Mouse (Mus musculus): Measurements from ENCODE around the gene Flrt1. TPM values are rescaled to one million over a fixed set of nuclear protein-coding genes. Genes with fewer than 3 reads are reported as not detected.
"Not testable (repeated sequence)": the region's sequence is repeated elsewhere in the genome, so short reads cannot be mapped to it uniquely, and the experiment has no call there.

Flrt1 gene
- polyA plus RNA-seq, 1 experiment from 2014 or later = 5.0 TPM

GRCm38 (mm10) chr19:7062916-7063315 is 42.6 kb downstream of the Flrt1 start:
- Histone ChIP-seq H3K36me3 (no peaks in the 10 kb centered on the region), H3K27me3 (peaks cover 19% of the 10 kb centered on the region), H3K4me2 (no peak overlapping the region), H3K27ac (no peak overlapping the region), H3K9ac (no peak overlapping the region), H3K4me1 (peaks cover 32% of the 10 kb centered on the region), H3K9me3 (replicated peaks) (no peaks in the 10 kb centered on the region), H3K4me3 (replicated peaks) (no peak overlapping the region)
- ATAC-seq (replicated peaks; ENCODE audit: low FRiP score) = no peak
- WGBS = 89% methylated on average over 8 of the region's 8 CpGs

GRCm38 (mm10) chr19:7062110-7062509 is 43.4 kb downstream of the Flrt1 start:
- peaks cover 11% of the 10 kb centered on the region; the same call in 1 of the 2 replicates for H3K27me3 ChIP-seq
- 92% methylated on average over 5 of the region's 5 CpGs for WGBS
- ATAC-seq (replicated peaks; ENCODE audit: low FRiP score) = no peak

GRCm38 (mm10) chr19:7058541-7058940 is 47.0 kb downstream of the Flrt1 start:
- WGBS = 65% methylated on average over 6 of the region's 6 CpGs
- Histone ChIP-seq H3K4me1 (peaks cover 38% of the 10 kb centered on the region), H3K27ac (no peak overlapping the region), H3K36me3 (no peaks in the 10 kb centered on the region), H3K4me2 (peak overlapping the region; percentile 99), H3K27me3 (peaks cover 4% of the 10 kb centered on the region; the same call in 1 of the 2 replicates), H3K4me3 (replicated peaks) (no peak overlapping the region), H3K9me3 (replicated peaks) (no peaks in the 10 kb centered on the region), H3K9ac (no peak overlapping the region)
- ATAC-seq (replicated peaks; ENCODE audit: low FRiP score) = no peak

More at GRCm38 (mm10) chr19:7062110-7062509, 43.4 kb downstream of the Flrt1 start:
- no peak overlapping the region for H3K4me2 ChIP-seq
- peaks cover 32% of the 10 kb centered on the region for H3K4me1 ChIP-seq
- H3K27ac ChIP-seq = no peak overlapping the region
- no peak overlapping the region for H3K9ac ChIP-seq
- H3K4me3 ChIP-seq (replicated peaks) = no peak overlapping the region
- H3K9me3 ChIP-seq (replicated peaks) = no peaks in the 10 kb centered on the region
- H3K36me3 ChIP-seq = no peaks in the 10 kb centered on the region

- Histone ChIP-seq H3K36me3 (no peaks in the 10 kb centered on the region), H3K27me3 (peaks cover 4% of the 10 kb centered on the region; the same call in 1 of the 2 replicates), H3K9me3 (replicated peaks) (no peaks in the 10 kb centered on the region), H3K4me3 (replicated peaks) (peak overlapping the region; percentile 69), H3K9ac (no peak overlapping the region), H3K4me1 (peaks cover 38% of the 10 kb centered on the region), H3K27ac (peak overlapping the region; percentile 63), H3K4me2 (peak overlapping the region; percentile 99)
- under 1% methylated on average over 15 of the region's 15 CpGs for WGBS
- ATAC-seq (replicated peaks; ENCODE audit: low FRiP score) = peak; percentile 76
Observed at GRCm38 (mm10) chr19:7057722-7058207, 47.8 kb downstream of the Flrt1 start.

- ATAC-seq (replicated peaks; ENCODE audit: low FRiP score) = peak; percentile 38
- peak overlapping the region; percentile 63 for H3K27ac ChIP-seq
- H3K4me3 ChIP-seq (replicated peaks) = peak overlapping the region; percentile 69
- no peaks in the 10 kb centered on the region for H3K36me3 ChIP-seq
- no peaks in the 10 kb centered on the region for H3K9me3 ChIP-seq (replicated peaks)
- peaks cover 4% of the 10 kb centered on the region; the same call in 1 of the 2 replicates for H3K27me3 ChIP-seq
- H3K4me2 ChIP-seq = peak overlapping the region; percentile 99
- peak overlapping the region; percentile 60 for H3K9ac ChIP-seq
- 2% methylated on average over 16 of the region's 16 CpGs for WGBS
- peaks cover 38% of the 10 kb centered on the region for H3K4me1 ChIP-seq
Observed at GRCm38 (mm10) chr19:7057126-7057721, 48.3 kb downstream of the Flrt1 start.

GRCm38 (mm10) chr19:7056248-7057087 is 49.1 kb downstream of the Flrt1 start, which contains the start of gene Macrod1:
Gene Macrod1, plus strand, starts transcription at chr19:7056810.
- H3K27ac ChIP-seq = peak within 1 kb of the TSS; percentile 63
- peak; percentile 67 for ATAC-seq (replicated peaks; ENCODE audit: low FRiP score)

GRCm38 (mm10) chr19:7055173-7055572 is 50.4 kb downstream of the Flrt1 start:
- H3K4me2 ChIP-seq = no peak overlapping the region
- H3K27ac ChIP-seq = 0 out of 2 replicates have a peak overlapping the region, but pooled peaks have one; percentile 20
- H3K27me3 ChIP-seq = peaks cover 4% of the 10 kb centered on the region; the same call in 1 of the 2 replicates
- H3K4me1 ChIP-seq = peaks cover 38% of the 10 kb centered on the region
- H3K9ac ChIP-seq = no peak overlapping the region
- WGBS = 41% methylated on average over 3 of the region's 3 CpGs
- no peaks in the 10 kb centered on the region for H3K36me3 ChIP-seq
- no peak for ATAC-seq (replicated peaks; ENCODE audit: low FRiP score)
- H3K4me3 ChIP-seq (replicated peaks) = no peak overlapping the region
- no peaks in the 10 kb centered on the region for H3K9me3 ChIP-seq (replicated peaks)

More at GRCm38 (mm10) chr19:7056248-7057087, 49.1 kb downstream of the Flrt1 start, which contains the start of gene Macrod1:
- 1% methylated on average over 65 of the region's 72 CpGs for WGBS
- peak within 1 kb of the TSS; percentile 69 for H3K4me3 ChIP-seq (replicated peaks)
- H3K4me1 ChIP-seq = peaks cover 38% of the 10 kb centered on the region
- peaks cover 4% of the 10 kb centered on the region; the same call in 1 of the 2 replicates for H3K27me3 ChIP-seq
- no peaks in the 10 kb centered on the region for H3K36me3 ChIP-seq
- peak within 1 kb of the TSS; percentile 60 for H3K9ac ChIP-seq
- no peaks in the 10 kb centered on the region for H3K9me3 ChIP-seq (replicated peaks)
- peak within 1 kb of the TSS; percentile 99 for H3K4me2 ChIP-seq

GRCm38 (mm10) chr19:7054772-7055171 is 50.8 kb downstream of the Flrt1 start:
- no peak overlapping the region for H3K9ac ChIP-seq
- no peak overlapping the region for H3K4me2 ChIP-seq
- H3K27me3 ChIP-seq = peaks cover 4% of the 10 kb centered on the region; the same call in 1 of the 2 replicates
- H3K4me3 ChIP-seq (replicated peaks) = no peak overlapping the region
- WGBS = 43% methylated on average over 10 of the region's 10 CpGs
- H3K27ac ChIP-seq = 0 out of 2 replicates have a peak overlapping the region, but pooled peaks have one; percentile 20
- H3K9me3 ChIP-seq (replicated peaks) = no peaks in the 10 kb centered on the region
- H3K36me3 ChIP-seq = no peaks in the 10 kb centered on the region
- ATAC-seq (replicated peaks; ENCODE audit: low FRiP score) = no peak
- peaks cover 38% of the 10 kb centered on the region for H3K4me1 ChIP-seq

- WGBS = 75% methylated on average over 4 of the region's 4 CpGs
- H3K4me2 ChIP-seq = not testable (repeated sequence)
Observed at GRCm38 (mm10) chr19:7053382-7053781, 52.1 kb downstream of the Flrt1 start.

GRCm38 (mm10) chr19:7044706-7045105 is 60.8 kb downstream of the Flrt1 start:
- no peak overlapping the region for H3K4me2 ChIP-seq
- no peak overlapping the region for H3K9ac ChIP-seq
- no peaks in the 10 kb centered on the region for H3K36me3 ChIP-seq
- no peak for ATAC-seq (replicated peaks; ENCODE audit: low FRiP score)
- H3K27me3 ChIP-seq = no peaks in the 10 kb centered on the region
- H3K9me3 ChIP-seq (replicated peaks) = no peaks in the 10 kb centered on the region
- H3K27ac ChIP-seq = no peak overlapping the region
- 26% methylated on average over 4 of the region's 4 CpGs for WGBS
- peaks cover 5% of the 10 kb centered on the region; the same call in 1 of the 2 replicates for H3K4me1 ChIP-seq
- H3K4me3 ChIP-seq (replicated peaks) = no peak overlapping the region

More at GRCm38 (mm10) chr19:7053382-7053781, 52.1 kb downstream of the Flrt1 start:
- H3K36me3 ChIP-seq; H3K9ac ChIP-seq; ATAC-seq (replicated peaks; ENCODE audit: low FRiP score); H3K27ac ChIP-seq; H3K4me3 ChIP-seq (replicated peaks); H3K27me3 ChIP-seq; H3K9me3 ChIP-seq (replicated peaks): not testable (repeated sequence)
- peaks cover 35% of the 10 kb centered on the region for H3K4me1 ChIP-seq

- no peak for ATAC-seq (replicated peaks; ENCODE audit: low FRiP score)
- H3K9ac ChIP-seq = no peak overlapping the region
- H3K4me3 ChIP-seq (replicated peaks) = no peak overlapping the region
- H3K36me3 ChIP-seq = no peaks in the 10 kb centered on the region
- no peaks in the 10 kb centered on the region for H3K9me3 ChIP-seq (replicated peaks)
- peaks cover 5% of the 10 kb centered on the region for H3K4me1 ChIP-seq
- WGBS = 52% methylated on average over 4 of the region's 4 CpGs
- H3K27ac ChIP-seq = no peak overlapping the region
- H3K4me2 ChIP-seq = no peak overlapping the region
- no peaks in the 10 kb centered on the region for H3K27me3 ChIP-seq
Observed at GRCm38 (mm10) chr19:7044279-7044678, 61.2 kb downstream of the Flrt1 start.
